Mouse (Mus musculus) forelimb bud, embryonic 11.5 days (tissue): ENCODE measurements at regions not wholly inside any gene's neighbourhood (a gene's known extent, or its start where the extent isn't known, plus 50 kb on each side); places are given as distances from the start of the nearest gene placed in this dataset.

Experiments used
- DNase-seq: peaks from one replicate; pipeline ENCODE4 v3.0.0-alpha.2; 2012; ENCODE audit warnings: low read depth, low spot score

GRCm38 (mm10) chr8:92427801-92428200 lies 70.4 kb downstream of the Irx5 start:
- no peak for DNase-seq

GRCm38 (mm10) chr8:92437075-92437663 lies 79.7 kb downstream of the Irx5 start:
- DNase-seq = peak; percentile 68

- no peak for DNase-seq
Measured at GRCm38 (mm10) chr8:92438294-92438693, 80.9 kb downstream of the Irx5 start.

DNA sequence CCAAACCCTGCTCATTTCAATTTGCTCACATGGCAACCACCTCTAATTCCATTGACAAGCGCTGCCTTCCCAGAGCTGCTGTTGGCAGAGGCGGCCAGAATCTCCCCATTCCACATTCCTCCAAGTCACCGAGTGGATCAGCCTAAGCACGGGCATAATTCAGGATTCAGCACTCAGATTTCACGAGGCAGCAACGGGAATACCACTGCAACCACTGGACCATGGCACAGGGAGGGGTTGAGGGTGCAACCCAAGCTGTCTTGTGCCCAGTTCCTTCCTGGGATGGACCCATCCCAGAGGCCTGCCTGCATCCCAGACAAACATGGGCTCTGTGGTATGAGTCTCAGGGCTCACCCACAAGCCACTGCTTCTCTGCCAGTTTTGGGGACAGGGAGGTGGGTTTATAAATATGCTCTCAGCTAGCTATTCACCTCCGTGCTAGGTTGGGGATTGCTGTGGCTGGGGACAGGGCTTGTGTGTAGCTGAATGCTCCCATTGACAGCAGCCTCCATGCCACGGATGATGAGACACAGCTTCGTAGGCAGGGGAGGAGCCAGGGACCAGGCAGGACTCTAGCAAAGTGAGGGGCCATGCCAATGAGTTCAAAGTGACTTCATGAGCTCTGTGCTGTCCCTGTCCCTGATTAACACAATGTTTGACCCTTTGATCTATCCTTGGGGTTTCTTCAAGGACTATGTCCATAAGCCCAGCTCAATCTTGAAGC lies 82.5 kb downstream of the Irx5 start:
- no peak for DNase-seq

- DNase-seq = no peak
Measured at GRCm38 (mm10) chr8:92442086-92442485, 84.7 kb downstream of the Irx5 start.

DNA sequence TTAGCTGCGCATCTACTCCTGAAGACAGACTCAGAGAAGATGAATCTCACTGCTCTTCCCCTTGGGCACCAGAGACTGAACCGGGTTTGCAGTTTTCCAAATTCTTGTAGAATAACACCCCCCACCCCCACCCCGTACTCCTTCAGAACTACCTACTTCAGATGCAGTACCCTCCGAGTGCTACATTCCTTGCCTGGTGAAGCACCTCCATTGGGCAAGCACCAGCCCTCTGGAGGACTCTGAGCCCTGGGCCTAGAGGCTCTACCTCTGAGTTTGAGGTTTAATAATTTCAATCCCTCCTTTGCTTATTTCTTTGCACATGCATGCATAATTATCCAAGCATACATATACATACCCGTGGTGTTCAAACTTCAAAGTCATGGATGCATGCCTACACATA lies 101.9 kb downstream of the Irx5 start:
- no peak for DNase-seq

DNA sequence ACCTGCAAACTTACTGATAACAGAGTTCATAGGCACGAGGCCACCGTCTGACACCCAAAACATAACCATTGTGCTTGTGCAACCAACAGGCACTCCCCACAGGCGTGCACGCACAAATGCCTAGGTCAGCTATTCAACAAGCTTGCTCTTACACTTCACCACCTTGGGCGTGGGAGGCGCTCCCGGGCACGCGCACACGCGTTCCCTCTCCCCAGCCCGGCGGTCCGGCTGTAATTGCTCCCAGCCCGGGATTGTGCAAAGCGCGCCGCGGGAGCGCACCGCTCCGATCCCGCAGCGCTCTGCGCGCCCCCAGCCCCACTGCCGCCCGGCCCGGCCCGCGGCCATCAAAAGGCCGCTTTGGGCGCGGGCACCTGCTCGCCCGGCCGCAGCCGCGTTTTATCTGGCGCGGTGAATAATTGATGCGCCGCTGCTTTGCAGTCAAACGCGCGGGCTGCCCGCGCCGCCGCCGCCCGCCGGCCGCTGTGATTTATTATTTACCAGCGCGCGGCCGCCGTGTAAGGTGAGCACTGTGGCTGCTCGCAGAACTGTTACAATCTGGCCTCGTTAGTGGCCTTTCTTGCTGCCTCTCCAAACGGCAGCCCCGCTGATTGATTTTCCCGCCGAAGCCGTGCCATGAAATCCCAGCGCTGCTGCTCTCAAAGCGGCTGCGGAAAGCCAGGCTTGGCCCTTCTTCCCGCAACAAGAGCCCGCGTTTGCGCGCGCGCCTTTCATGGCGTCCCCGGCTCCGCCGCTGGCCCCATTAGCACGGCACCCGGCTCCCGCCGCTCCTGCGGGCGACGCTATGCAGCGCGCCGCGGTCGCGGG lies 102.9 kb downstream of the Irx5 start:
- peak; percentile 51 for DNase-seq

- DNase-seq = no peak
Measured at GRCm38 (mm10) chr8:92469141-92470000, 111.9 kb downstream of the Irx5 start.

DNA sequence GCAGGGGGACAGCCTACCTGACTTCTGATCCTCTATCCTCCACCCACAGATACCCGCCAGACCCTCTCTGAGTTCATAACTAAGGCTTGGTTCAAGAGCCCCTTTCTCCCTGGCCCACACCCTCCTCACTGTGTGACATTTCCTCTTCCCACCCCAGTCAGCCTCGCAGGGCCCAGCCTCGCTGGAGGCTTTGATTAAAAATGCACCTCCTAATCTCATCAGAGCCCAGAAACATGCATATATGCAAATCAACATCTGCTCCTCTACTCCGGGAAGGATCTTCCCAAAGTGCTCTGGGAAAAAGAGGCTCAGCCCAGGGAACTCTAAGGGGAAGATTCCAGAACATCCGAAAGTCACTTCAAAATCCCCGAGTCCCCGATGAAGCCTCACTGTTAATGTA lies 114.8 kb downstream of the Irx5 start:
- DNase-seq = no peak

DNA sequence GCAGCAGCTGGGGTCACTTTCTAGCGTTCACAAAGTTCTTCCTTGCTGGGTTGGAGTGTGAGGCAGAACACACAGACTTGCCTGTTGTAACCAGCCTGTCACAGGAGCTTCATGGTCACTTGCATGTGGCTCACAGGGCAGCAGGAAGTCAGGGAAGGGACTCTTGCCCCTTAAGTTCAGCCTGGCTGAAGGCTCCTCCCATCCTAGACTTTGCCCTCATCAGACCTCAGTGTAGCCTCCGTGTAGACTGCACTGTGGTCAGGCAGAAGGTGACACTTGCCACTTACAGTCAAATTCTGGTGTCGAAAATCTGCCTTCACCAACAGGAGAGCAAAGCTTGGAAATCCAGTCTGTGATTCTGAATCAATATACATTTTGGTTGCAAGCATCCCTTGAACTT lies 115.4 kb downstream of the Irx5 start:
- DNase-seq = no peak

GRCm38 (mm10) chr8:92482393-92482792 lies 125.0 kb downstream of the Irx5 start:
- no peak for DNase-seq

- no peak for DNase-seq
Measured at GRCm38 (mm10) chr8:92483055-92483765, 125.8 kb downstream of the Irx5 start.

DNA sequence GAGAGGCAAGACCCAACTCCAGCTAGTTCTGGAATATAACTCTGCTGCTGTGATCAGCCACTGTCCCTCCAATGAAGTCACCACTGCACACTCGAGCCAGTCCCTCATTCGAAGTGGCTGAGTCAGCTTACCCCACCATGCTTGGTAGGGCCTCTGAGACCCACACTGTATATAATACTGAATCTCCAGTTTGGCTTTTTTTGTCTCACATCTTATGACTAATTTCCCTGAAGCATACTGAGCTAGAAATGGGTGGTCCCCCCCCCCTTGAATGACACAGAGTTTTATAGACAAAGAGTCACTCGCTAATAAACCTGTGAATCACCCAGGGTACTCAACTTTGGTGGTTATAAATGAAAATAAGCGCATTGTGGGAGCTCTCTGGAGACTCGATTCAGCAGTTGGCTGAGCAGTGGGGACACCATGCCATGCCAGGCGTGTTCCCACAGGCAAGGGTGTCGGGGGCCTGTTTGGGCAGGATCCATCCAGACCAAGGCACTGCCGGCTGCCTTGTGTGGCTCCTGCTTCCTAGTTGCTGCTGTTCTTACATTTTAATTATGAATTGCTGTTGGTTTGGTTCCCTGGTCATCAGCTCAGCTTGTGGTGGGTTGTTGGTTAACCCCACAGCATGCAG lies 131.2 kb downstream of the Irx5 start:
- DNase-seq = no peak

DNA sequence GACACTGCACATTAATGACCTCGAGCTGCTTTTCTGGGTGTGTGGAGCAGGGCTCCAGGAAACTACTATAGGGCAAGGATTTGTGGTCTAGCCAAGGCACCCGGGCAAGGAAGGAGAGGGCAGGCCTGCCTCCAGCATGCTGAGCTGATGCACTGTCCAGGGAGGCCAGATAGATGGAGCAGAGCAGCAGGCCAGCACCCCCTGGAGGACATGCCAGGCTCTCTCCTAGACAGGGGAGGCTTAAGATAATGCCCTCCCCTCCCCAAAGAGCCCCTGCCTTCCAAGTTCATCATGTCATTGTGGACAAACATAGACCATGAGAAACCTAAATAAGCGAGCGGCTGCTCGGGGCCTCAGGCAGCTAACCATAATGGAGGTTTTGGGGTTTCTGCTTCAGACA lies 134.1 kb downstream of the Irx5 start:
- DNase-seq = no peak

- DNase-seq = no peak
Measured at GRCm38 (mm10) chr8:92493403-92493802, 136.0 kb downstream of the Irx5 start.

GRCm38 (mm10) chr8:92505552-92506281 lies 148.3 kb downstream of the Irx5 start:
- no peak for DNase-seq

- no peak for DNase-seq
Measured at GRCm38 (mm10) chr8:92506436-92506835, 149.0 kb downstream of the Irx5 start.

DNA sequence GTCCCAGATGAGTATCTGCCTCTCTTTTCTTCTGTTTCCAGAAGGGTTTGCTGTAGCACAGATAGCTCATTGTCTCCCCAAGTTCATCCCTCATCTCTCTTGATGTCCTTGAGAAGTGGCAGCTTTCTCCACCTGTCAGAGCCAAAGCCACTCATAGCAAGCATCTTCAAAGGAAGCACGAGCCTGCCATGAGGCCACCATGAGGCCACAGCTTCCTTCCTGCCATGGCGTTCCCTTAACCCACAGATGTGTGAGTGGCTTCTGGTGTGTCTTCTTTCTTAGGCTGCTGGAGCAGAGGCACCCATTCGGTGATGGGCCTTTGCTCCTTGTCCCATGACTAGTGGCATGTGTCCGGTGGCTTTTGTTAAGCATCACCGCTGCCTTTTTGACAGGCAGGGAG lies 149.5 kb downstream of the Irx5 start:
- no peak for DNase-seq

GRCm38 (mm10) chr8:92515385-92515784 lies 158.0 kb downstream of the Irx5 start:
- no peak for DNase-seq

- DNase-seq = no peak
Measured at GRCm38 (mm10) chr8:92518031-92518430, 156.1 kb upstream of the Irx6 start.
